Mouse (Mus musculus) limb, embryonic 10.5 days (tissue): ENCODE data around the gene Nkapd1. TPM values are rescaled to one million over a fixed set of nuclear protein-coding genes. Genes with fewer than 3 reads are reported as not detected.

Source experiments
- polyA plus RNA-seq: library from polyadenylated mRNA; unstranded; fragments of >200 nt; fragmentation: Nextera tagmentation; extraction: Ambion mirVana; gene quantifications from 2 replicates; pipeline ENCODE4 v1.2.1, GENCODE M21; 2016

Nkapd1 gene
- polyA plus RNA-seq, 1 experiment from 2014 or later, result 21.3 TPM

Other genes with a start within 250 kb of the Nkapd1 start
- 0.29 TPM in 1 of 2 replicates, not detected in the other for gene Plet1, start 122.9 kb downstream of the Nkapd1 start, polyA plus RNA-seq
- 53.4 and 59.2 TPM in 2 replicates for gene Pts, start 88.7 kb downstream of the Nkapd1 start, polyA plus RNA-seq
- gene Il18, start 62.6 kb downstream of the Nkapd1 start, polyA plus RNA-seq, result 0.50 TPM in 1 of 2 replicates, not detected in the other
- 0.06 TPM in 1 of 2 replicates, not detected in the other for gene Bco2, start 62.3 kb downstream of the Nkapd1 start, polyA plus RNA-seq
- gene Tex12, start 56.1 kb downstream of the Nkapd1 start, polyA plus RNA-seq, result not detected in 2 replicates
- 337 and 352 TPM in 2 replicates for gene Sdhd, start 13.7 kb downstream of the Nkapd1 start, polyA plus RNA-seq
- 297 and 307 TPM in 2 replicates for gene Timm8b, start 13.6 kb downstream of the Nkapd1 start, polyA plus RNA-seq
- 5.1 and 5.4 TPM in 2 replicates for gene Pih1d2, start 143 bp downstream of the Nkapd1 start, polyA plus RNA-seq
- 61.7 and 62.1 TPM in 2 replicates for gene Dlat, start 42.3 kb upstream of the Nkapd1 start, polyA plus RNA-seq
- 33.8 and 36.8 TPM in 2 replicates for gene Dixdc1, start 122.1 kb upstream of the Nkapd1 start, polyA plus RNA-seq
- 2.6 and 2.8 TPM in 2 replicates for gene 2310030G06Rik, start 129.1 kb upstream of the Nkapd1 start, polyA plus RNA-seq
- gene Cryab, start 133.9 kb upstream of the Nkapd1 start, polyA plus RNA-seq, result 2.4 and 3.1 TPM in 2 replicates
- gene Hspb2, start 134.9 kb upstream of the Nkapd1 start, polyA plus RNA-seq, result not detected in 2 replicates
- gene Fdxacb1, start 150.8 kb upstream of the Nkapd1 start, polyA plus RNA-seq, result 12.6 and 14.0 TPM in 2 replicates
- gene Alg9, start 157.6 kb upstream of the Nkapd1 start, polyA plus RNA-seq, result 42.2 and 43.0 TPM in 2 replicates
- gene 1110032A03Rik, start 158.1 kb upstream of the Nkapd1 start, polyA plus RNA-seq, result 19.7 and 25.8 TPM in 2 replicates
- gene Ppp2r1b, start 227.8 kb upstream of the Nkapd1 start, polyA plus RNA-seq, result 159 and 177 TPM in 2 replicates